Mouse (Mus musculus): ENCODE data around the gene 4933417A18Rik.

DNA sequence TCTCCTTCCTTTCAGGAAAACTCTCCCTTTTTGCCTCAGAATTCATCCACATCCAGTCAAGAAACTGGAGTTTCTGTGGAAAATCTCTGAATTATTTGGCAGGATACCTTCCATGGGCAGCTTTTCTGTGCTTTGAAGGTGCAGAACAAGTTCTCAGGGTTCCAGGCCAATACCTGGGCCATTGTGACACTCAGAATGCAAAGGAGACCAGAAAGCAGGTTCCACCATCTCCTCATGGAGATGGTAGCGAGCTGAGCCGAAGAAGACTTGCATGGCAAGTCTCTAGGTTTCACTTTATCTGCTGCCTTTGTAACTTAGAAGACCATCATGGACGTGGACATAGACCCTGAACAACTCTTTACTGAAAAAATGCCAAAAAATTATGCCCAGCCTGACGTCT is at the start of gene 4933417A18Rik, which contains the start of gene Fam217a:
- TF ChIP-seq CTCF (IDR thresholded peaks at IDR 0.05; ENCODE audit: low read depth, low read length), result no peak
- no peak for TF ChIP-seq POLR2A (IDR thresholded peaks at IDR 0.05; ENCODE audit: insufficient read depth, low read length)
- no peak for TF ChIP-seq EP300 (IDR thresholded peaks at IDR 0.05; ENCODE audit: insufficient read depth, low read depth, low read length)

All from ES-Bruce4 (cell line).